Mouse (Mus musculus): ENCODE measurements around the gene Psmd11.

- no peak for TF ChIP-seq GATA1 (IDR thresholded peaks at IDR 0.05; ENCODE audit: borderline replicate concordance, low read length)
- no peak for TF ChIP-seq FLI1 (IDR thresholded peaks at IDR 0.05; ENCODE audit: low read length)
Measured at GRCm38 (mm10) chr11:80482921-80483320, 54.5 kb downstream of the Psmd11 start.

Data from megakaryocyte, embryonic 14.5 days (primary cell).